Mouse (Mus musculus): ENCODE data around the gene Stard10. TPM values are rescaled to one million over a fixed set of nuclear protein-coding genes. Genes with fewer than 3 reads are reported as not detected.
A peak's percentile ranks its signal among the peaks of the same experiment; 100 is the strongest.

Stard10 gene
- 17.3 and 24.5 TPM in 2 replicates for total RNA-seq (2014; rRNA removed)
- polyA plus RNA-seq (2015; fragmentation: Nextera tagmentation; extraction: Ambion mirVana), result 11.0 and 12.2 TPM in 2 replicates

DNA sequence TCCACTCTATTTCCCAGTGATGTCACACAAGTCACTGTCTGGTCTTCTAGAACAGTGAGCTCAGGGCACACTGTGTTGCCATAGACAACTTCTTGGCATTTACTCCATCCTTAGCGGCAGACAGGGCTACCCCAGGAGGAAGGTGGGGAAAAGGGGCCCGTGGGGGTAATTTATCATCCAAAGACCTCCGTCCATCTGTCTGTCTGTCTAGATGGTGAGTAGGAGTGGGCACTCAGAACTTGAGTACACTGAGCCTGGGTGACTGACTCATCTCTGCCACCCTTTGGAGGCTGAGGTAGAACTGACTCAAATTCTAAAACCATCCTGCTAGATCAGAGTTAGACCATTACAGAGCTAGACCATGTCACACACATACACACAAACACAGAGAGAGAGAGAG, at the start of gene Stard10:
TSS of gene Stard10 (plus strand) at position 73 of the 400 bp plus-strand sequence.
- 88% methylated on average over 3 of the region's 3 CpGs for WGBS
- TF ChIP-seq CTCF (IDR thresholded peaks at IDR 0.05; ENCODE audit: low read depth), result no peak
- Histone ChIP-seq H3K9me3 (ENCODE audit: low read length) (no peaks in the 10 kb centered on the region), H3K27me3 (ENCODE audit: insufficient read depth, low read length) (0 out of 2 replicates have a peak, but pooled peaks cover 4% of the 10 kb centered on the region), H3K36me3 (ENCODE audit: insufficient read depth) (no peaks in the 10 kb centered on the region), H3K9ac (no peak within 1 kb of the TSS), H3K4me1 (ENCODE audit: insufficient read depth) (0 out of 2 replicates have a peak, but pooled peaks cover 4% of the 10 kb centered on the region), H3K4me2 (ENCODE audit: low read depth) (no peak within 1 kb of the TSS), H3K27ac (ENCODE audit: low read depth, low read length) (no peak within 1 kb of the TSS), H3K4me3 (ENCODE audit: low read depth, low read length) (no peak within 1 kb of the TSS)
- ATAC-seq, result no peak
- no peak for DNase-seq

DNA sequence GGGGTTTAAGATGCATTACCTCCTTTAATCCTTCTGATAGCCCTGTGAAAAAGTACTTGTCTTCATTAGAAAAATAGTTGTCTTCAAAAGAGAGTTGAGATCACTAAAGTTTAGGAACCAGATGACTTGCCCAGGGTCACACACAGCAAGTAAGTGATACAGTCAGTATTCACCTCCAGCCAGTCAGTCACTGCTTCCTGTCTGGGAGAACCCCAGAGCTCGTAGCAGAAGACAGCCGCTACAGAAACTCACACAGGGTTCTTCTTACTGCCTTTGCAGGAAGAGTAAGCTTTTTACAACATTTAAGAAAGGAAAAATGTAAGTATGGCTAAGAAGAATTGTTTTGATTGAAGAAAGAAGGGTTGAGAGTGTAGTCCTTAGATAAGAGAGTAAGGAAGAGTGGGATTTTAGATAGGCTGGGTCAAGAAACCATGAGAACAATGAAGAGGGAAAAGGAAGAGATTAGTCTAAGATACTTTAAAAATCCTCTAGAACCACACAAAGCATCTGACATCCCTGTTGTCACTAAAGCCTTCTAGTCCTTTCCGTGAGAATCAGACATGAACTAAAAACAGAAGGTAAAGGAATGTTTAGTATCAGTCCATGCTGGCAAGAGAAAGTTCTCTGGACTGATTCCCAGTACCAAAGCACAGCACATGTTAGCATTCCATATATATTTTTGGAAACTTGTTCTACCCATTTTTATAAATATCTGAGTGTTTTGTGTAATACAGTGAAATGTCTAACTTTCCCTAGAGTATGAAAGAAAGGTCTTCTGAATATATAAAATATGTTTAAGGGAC, 49.2 kb upstream of the Stard10 start:
- H3K9me3 ChIP-seq (ENCODE audit: low read length), result no peaks in the 10 kb centered on the region
- no peaks in the 10 kb centered on the region for H3K4me1 ChIP-seq (ENCODE audit: insufficient read depth)
- DNase-seq (peak; percentile 18), ATAC-seq (no peak)
- 68% methylated on average over 3 of the region's 3 CpGs for WGBS
- TF ChIP-seq CTCF (IDR thresholded peaks at IDR 0.05; ENCODE audit: low read depth), result no peak
- no peaks in the 10 kb centered on the region for H3K27me3 ChIP-seq (ENCODE audit: insufficient read depth, low read length)
- H3K4me2 ChIP-seq (ENCODE audit: low read depth), result no peak overlapping the region
- H3K9ac ChIP-seq, result no peak overlapping the region
- peak overlapping the region; percentile 40 for H3K27ac ChIP-seq (ENCODE audit: low read depth, low read length)
- H3K4me3 ChIP-seq (ENCODE audit: low read depth, low read length), result no peak overlapping the region
- H3K36me3 ChIP-seq (ENCODE audit: insufficient read depth), result peaks cover 12% of the 10 kb centered on the region

DNA sequence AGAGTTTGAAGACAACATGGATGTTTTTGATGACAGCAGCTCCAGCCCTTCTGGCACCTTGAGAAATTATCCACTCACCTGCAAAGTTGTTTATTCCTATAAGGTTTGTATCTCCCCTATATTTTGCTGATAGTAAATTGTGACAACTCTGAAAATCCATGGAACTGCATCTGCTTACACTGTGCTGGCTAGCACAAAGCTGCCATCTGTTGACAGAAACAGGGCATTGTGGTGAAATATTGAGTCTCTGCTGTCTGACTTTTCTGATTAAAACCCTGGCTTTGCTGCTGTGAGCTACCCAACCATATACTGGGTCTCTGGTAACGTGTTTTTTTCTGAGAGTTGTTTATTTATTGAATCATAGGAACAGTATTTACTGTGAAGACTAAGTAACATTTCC, 45.3 kb upstream of the Stard10 start:
- WGBS, result 81% methylated on average over 1 of the region's 1 CpGs
- no peaks in the 10 kb centered on the region for H3K27me3 ChIP-seq (ENCODE audit: insufficient read depth, low read length)
- ATAC-seq (peak; percentile 40; the same call in 1 of the 2 replicates), DNase-seq (peak; percentile 31)
- H3K4me3 ChIP-seq (ENCODE audit: low read depth, low read length), result no peak overlapping the region
- no peak overlapping the region for H3K9ac ChIP-seq
- no peak overlapping the region for H3K27ac ChIP-seq (ENCODE audit: low read depth, low read length)
- no peak overlapping the region for H3K4me2 ChIP-seq (ENCODE audit: low read depth)
- no peaks in the 10 kb centered on the region for H3K9me3 ChIP-seq (ENCODE audit: low read length)
- H3K36me3 ChIP-seq (ENCODE audit: insufficient read depth), result peaks cover 24% of the 10 kb centered on the region
- TF ChIP-seq CTCF (IDR thresholded peaks at IDR 0.05; ENCODE audit: low read depth), result peak; percentile 56
- no peaks in the 10 kb centered on the region for H3K4me1 ChIP-seq (ENCODE audit: insufficient read depth)

DNA sequence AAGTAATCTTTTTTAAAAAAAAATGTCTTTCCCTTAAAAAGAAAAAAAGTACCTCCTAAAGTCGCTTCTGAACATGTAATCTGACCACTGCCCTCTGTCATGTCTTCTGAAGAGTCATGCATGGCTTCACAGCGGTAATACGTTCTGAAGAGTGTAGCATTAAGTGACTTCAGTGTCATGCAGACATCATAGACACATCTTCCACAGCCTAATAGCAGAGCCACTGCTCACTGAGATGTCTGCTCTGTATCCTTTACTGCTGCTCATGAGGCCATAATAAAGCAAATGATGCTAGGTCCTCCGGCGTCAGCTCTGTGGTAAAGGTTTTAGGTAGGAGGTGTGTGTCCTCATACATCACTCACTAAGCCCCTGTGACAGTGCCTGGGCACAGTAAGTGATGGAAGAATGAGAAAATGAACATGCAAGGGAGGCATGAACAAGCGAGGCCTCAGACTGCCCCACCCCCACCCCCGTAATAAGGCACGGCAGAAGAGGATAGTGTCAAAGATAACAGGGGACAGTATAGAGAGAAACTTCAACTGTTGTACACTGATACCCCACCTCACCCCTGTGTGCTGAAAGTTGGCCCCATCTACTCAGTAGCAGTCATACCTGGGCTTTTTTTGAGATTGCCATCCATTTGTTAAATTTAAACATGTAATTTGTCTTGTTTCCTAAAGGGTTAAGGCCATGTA, 44.3 kb upstream of the Stard10 start:
- Histone ChIP-seq H3K4me2 (ENCODE audit: low read depth) (no peak overlapping the region), H3K4me1 (ENCODE audit: insufficient read depth) (no peaks in the 10 kb centered on the region), H3K27me3 (ENCODE audit: insufficient read depth, low read length) (no peaks in the 10 kb centered on the region), H3K9ac (no peak overlapping the region), H3K4me3 (ENCODE audit: low read depth, low read length) (no peak overlapping the region), H3K27ac (ENCODE audit: low read depth, low read length) (no peak overlapping the region), H3K36me3 (ENCODE audit: insufficient read depth) (peaks cover 33% of the 10 kb centered on the region), H3K9me3 (ENCODE audit: low read length) (no peaks in the 10 kb centered on the region)
- TF ChIP-seq CTCF (IDR thresholded peaks at IDR 0.05; ENCODE audit: low read depth), result no peak
- DNase-seq, result no peak
- 95% methylated on average over 8 of the region's 8 CpGs for WGBS
- ATAC-seq, result no peak

DNA sequence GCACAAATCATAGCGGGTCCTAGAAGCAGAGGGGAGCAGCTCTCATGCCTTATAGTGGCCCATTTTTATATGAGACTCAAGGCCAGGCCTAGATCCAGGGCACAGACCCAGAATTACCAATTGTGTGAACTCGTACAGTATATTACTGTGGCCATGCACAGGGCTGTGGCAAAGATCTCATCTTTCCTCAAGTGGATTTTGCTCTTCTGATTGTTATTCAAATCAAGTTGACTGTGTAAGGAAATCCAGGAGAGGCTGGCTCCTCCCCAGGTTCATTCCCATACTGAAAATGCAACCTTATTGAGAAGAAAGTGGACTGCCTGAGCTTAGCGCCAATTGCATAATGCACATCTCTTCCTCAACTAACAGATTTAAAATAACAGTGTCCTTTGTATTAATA, 34.2 kb upstream of the Stard10 start:
- peaks cover 54% of the 10 kb centered on the region for H3K36me3 ChIP-seq (ENCODE audit: insufficient read depth)

DNA sequence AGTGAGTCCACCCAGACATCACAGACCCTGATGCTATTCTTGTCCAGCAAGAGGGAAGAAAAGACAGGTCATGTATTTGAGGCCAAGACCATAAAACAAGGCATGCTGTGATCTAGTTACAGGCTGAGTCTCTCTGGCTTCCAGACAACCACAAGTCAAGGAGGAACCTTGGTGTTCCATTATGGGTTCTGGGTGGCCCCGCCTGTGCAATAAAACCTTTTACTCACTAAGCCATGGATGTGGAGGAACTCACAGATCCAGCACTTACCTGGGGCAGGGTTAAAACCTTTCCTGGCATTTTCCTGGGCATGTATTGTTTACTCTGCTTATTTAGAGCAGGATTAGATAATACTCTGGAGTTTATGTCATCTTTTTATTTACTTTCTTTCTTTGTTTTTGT, 32.4 kb upstream of the Stard10 start:
- Histone ChIP-seq H3K4me1 (ENCODE audit: insufficient read depth) (no peaks in the 10 kb centered on the region), H3K4me2 (ENCODE audit: low read depth) (no peak overlapping the region), H3K36me3 (ENCODE audit: insufficient read depth) (peaks cover 47% of the 10 kb centered on the region), H3K9me3 (ENCODE audit: low read length) (no peaks in the 10 kb centered on the region), H3K9ac (no peak overlapping the region), H3K4me3 (ENCODE audit: low read depth, low read length) (no peak overlapping the region), H3K27me3 (ENCODE audit: insufficient read depth, low read length) (no peaks in the 10 kb centered on the region), H3K27ac (ENCODE audit: low read depth, low read length) (no peak overlapping the region)
- no peak for ATAC-seq
- TF ChIP-seq CTCF (IDR thresholded peaks at IDR 0.05; ENCODE audit: low read depth), result no peak
- 83% methylated on average over 1 of the region's 1 CpGs for WGBS
- DNase-seq, result no peak

More for the DNA sequence above, 34.2 kb upstream of the Stard10 start:
- H3K4me2 ChIP-seq (ENCODE audit: low read depth), result no peak overlapping the region
- no peaks in the 10 kb centered on the region for H3K27me3 ChIP-seq (ENCODE audit: insufficient read depth, low read length)
- WGBS, result 82% methylated on average over 3 of the region's 3 CpGs
- DNase-seq (no peak), ATAC-seq (no peak)
- no peaks in the 10 kb centered on the region for H3K9me3 ChIP-seq (ENCODE audit: low read length)
- H3K4me3 ChIP-seq (ENCODE audit: low read depth, low read length), result no peak overlapping the region
- no peak for TF ChIP-seq CTCF (IDR thresholded peaks at IDR 0.05; ENCODE audit: low read depth)
- no peaks in the 10 kb centered on the region for H3K4me1 ChIP-seq (ENCODE audit: insufficient read depth)
- no peak overlapping the region for H3K9ac ChIP-seq
- H3K27ac ChIP-seq (ENCODE audit: low read depth, low read length), result no peak overlapping the region

DNA sequence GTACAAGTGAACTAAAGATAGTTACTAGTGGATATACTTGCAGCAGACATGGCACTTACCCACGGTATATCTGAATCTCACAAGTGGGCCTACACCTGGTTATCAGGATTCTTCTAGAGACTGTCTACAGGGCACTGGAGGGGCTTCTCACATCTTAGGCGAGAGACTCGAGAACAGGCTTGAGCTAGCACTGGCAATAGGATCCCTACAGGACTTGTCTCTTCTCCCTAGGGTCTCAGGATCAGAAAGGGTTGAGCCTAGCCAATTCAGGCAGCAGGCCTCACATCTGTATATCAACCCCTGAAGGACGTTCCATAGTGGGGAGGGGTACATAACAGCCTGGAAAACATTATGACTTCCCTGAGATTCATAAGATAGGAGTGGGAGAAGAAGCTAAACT, 30.0 kb upstream of the Stard10 start:
- WGBS, result 89% methylated on average over 4 of the region's 4 CpGs
- Histone ChIP-seq H3K4me3 (ENCODE audit: low read depth, low read length) (no peak overlapping the region), H3K9ac (no peak overlapping the region), H3K9me3 (ENCODE audit: low read length) (no peaks in the 10 kb centered on the region), H3K27me3 (ENCODE audit: insufficient read depth, low read length) (no peaks in the 10 kb centered on the region), H3K27ac (ENCODE audit: low read depth, low read length) (no peak overlapping the region), H3K36me3 (ENCODE audit: insufficient read depth) (peaks cover 50% of the 10 kb centered on the region), H3K4me2 (ENCODE audit: low read depth) (no peak overlapping the region), H3K4me1 (ENCODE audit: insufficient read depth) (no peaks in the 10 kb centered on the region)
- ATAC-seq (no peak), DNase-seq (no peak)
- no peak for TF ChIP-seq CTCF (IDR thresholded peaks at IDR 0.05; ENCODE audit: low read depth)

Data from forebrain, postnatal 0 days (tissue).